Mouse (Mus musculus): ENCODE measurements around the gene Csrnp1. TPM values are rescaled to one million over a fixed set of nuclear protein-coding genes. Genes with fewer than 3 reads are reported as not detected.
"Not testable (repeated sequence)": the region's sequence is repeated elsewhere in the genome, so short reads cannot be mapped to it uniquely, and the experiment has no call there.

Csrnp1 gene
- total RNA-seq (2022) = 10 to 100 TPM; 12.1 to 24.1 (median 14.6) TPM

DNA sequence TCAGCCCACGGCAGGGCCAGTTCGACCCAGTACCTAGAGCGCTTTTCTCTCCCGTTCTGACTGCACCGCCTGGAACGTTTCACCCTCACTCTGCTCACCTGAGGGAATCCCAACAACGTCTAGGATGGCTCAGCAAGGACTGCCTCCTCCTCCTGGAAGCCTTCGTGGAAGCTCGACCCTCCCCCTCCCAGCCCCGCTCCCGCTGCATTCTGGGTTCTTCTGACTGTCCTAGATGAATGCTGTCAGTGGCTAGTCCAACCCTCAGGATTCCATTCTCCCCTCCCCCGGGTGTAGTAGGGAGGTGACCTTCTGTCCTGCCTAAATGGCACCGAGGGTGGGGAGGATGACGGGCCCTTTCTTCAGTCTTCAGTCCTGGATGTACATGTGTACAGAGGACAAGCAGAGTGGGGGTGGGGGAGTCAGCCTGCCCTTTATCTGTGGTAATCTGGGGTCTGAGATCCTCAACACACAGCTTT lies at the start of gene Csrnp1:
TSS of gene Csrnp1 (minus strand) at position 123 of the 476 bp plus-strand sequence.
- no peak for DNase-seq (ENCODE audit: low spot score in 2 of 2)

DNA sequence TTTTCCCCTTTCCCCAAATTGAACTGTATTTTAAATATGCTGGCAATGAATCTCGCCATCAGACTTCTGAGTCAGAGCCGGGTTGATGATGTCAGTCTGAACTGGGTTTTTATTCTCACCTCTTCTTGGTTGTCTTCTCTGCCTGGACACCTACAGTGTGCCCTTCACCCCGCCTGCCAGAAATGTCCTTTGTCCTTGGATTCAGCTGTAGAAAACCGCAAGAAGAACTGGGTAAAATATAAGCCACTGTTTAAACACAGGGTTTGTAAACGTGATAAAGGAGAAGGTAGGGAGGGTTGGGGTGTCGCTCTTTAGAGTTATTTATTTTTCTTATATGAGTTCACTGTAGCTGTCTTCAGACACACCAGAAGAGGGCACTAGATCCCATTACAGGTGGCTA lies 48.3 kb upstream of the Csrnp1 start:
- DNase-seq (ENCODE audit: low spot score in 2 of 2) = no peak

DNA sequence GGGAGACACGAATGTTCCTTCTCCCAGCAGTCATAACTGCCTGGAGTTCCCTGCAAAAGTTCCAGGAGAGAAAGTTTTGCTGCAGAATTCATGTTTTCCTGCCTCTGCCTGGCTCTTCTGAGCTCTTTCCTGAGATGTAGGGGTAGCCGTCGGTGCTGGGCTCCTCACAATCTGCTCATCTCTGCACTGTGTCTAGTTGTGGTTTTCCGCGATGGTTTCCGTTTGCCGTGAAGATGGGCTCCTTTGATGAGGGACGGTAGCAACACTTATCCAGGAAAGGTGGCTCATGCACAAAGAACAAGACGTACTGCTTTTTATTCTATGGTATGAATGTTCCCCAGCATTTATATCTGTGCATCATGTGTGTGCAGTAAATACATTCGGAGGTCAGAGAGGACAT lies 46.0 kb upstream of the Csrnp1 start:
- no peak for DNase-seq (ENCODE audit: low spot score in 2 of 2)

DNA sequence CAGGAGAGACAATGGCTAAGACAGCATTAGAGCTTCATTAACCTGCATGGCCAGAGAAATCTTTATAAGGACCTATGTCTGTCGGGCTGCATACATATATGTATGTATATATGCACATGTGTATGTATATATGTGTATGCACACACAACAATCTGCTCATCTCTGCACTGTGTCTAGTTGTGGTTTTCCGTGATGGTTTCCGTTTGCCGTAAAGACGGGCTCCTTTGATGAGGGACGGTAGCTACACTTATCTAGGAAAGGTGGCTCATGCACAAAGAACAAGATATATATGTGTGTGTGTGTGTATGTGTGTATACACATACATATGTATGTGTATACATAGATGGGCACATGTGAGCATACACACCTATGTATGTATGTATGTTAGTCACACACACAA lies 45.4 kb upstream of the Csrnp1 start:
- no peak for DNase-seq (ENCODE audit: low spot score in 2 of 2)

DNA sequence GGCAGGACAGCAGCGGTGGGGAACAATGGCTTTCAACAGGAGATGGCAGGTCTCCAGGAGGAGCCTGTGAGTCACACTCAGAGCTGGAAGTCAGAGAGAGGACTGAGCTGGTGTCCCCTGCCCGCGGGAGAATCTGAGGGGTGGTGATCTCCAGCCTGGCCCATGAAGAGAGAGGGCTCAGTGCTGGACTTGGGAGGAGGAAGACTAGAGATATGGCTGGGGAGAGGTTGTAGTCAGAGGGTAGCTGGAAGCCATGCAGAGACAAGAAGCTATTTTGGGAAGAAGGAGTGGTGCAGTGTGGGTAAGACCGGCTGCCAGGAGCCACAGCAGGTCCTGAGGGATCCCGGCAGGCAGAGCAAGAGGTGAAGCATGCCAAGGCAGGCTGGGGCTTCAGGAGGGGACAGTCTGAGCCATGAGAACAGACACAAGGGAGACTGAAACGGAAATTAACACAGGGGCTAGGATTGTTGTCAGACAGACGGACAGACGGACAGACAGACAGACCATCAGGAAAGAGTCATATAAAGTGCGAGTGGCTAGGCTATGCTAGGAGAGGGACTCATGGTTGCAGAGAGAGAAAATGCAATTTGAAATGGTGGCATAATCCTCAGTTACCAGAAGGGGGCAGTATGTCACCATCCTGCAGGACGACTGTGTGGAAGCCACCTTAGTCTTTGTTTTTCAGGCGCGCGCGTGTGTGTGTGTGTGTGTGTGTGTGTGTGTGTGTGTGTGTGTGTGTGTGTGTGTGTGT lies 43.1 kb upstream of the Csrnp1 start:
- no peak for DNase-seq (ENCODE audit: low spot score in 2 of 2)

DNA sequence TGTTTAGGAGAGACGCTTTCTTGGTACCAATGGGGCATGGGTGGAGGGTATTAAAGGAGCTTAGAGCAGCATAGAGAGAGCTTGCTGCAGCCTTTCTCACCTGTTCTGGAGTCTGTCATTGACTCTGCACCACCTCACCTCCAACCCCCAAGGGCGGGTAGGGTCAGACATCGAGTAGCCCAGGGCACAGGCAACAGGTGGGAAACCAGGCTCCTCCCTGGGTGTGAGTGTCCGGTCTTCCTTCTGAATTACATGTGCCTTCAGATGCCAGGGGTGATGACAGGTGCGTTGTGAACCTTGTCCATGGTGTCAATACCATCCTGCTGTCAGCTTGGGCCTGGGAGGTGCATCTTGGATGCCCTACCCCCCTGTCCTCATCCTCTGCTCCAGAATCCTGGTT lies 40.2 kb upstream of the Csrnp1 start:
- no peak for DNase-seq (ENCODE audit: low spot score in 2 of 2)

DNA sequence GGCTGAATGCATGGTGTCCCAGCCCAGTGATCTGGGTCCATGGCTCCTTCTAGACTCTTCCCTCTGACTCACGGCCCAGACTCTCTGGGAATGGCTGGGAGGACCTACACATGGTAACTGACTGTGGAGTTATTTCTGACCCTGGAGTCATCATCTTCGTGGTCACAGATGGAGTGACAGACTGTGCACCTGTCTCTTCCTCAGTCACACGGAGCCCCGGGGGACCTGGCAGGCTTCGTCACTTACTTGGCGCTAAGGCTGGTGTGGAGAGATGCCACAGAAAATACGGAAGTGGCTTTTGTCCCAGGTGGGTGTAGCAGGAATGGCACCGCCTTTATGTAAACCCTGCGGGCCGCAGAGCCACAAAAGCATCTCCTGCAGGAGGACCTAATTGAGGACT lies 39.7 kb upstream of the Csrnp1 start:
- no peak for DNase-seq (ENCODE audit: low spot score in 2 of 2)

DNA sequence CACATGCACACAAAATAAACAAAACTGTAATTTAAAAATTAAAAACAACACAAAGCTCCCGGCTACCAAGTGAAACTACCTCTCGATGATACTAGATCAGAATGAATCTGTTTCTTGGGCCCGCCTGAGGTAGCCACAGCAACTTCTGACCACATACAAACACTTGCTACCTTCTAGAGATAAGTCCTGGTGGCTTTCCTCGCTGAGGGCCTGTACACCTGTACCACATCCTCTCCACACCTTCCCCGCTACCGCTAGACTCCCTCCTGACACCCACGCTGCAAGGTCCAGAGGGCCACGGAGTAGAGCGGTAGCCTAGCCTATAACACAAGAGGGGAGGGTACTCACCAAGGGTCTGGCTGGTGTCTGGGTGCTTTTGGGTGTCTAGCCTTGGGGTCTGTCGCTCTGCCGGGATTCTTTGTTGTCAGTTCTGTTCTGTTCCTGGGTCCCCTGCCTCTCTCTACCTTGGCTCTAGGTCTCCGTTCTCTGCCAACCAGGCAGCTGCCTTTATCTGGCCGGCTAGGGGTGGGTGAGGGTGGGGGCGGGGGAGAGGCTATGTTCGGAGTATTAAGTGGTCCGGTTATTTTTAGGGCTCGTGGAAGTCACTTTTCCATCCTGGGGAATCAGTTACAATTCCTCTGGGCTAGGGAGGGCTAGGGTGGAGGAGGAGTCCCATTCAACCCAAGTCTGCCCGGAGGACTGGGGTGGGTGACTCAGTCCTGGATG lies 38.8 kb upstream of the Csrnp1 start, which contains the start of gene Xirp1:
TSS of gene Xirp1 (minus strand) at position 513 of the 726 bp plus-strand sequence.
- no peak for DNase-seq (ENCODE audit: low spot score in 2 of 2)

DNA sequence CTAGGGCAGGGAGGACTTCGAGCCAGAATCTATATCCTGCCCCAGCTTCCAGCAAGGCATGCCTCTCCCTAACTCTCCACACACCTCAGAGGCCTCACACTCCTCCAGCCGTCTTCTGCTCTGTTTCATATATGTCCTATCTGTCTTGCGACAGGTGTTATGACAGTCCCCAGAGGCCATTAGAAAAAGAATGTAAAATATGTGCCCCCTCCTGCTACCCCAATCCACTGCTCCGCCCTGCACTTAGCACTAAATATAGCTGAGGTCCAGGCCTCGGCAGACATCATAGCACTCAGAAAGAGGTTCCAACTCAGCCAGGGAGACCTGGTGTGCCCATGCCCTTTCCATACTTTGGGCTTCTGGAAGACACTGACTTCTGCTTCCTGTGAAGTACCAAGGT lies 36.7 kb upstream of the Csrnp1 start:
- DNase-seq (ENCODE audit: low spot score in 2 of 2) = no peak

DNA sequence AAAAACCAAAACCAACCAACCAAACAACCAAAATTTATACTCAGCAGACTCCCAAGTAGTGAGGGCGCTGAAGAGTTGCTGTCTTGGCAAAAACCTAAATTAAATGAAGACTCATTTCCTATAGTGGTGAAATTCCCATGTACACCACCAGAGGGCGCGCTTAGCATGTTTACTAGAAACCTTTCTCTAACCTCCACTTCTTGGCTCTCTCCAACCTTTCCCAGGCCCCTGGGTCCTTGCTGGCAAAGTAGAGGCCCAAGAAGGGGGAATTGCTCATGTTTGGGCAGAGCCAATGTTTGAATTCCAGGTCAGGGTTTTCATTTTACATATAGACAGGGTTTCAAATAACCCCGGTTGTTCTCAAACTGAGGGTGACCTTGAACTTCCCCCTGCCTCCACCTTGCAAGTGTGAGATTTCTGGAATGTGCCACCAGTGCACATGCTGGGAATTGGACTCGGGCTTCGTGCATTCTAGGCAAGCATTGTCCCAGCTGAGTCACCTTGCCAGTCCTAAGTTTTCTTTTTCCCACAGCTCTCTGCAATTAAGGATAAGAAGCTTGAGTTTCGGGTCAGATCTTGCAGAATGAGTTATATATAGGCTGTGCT lies 35.9 kb upstream of the Csrnp1 start:
- DNase-seq (ENCODE audit: low spot score in 2 of 2) = peak in 1 of 2 experiments; percentile 83

DNA sequence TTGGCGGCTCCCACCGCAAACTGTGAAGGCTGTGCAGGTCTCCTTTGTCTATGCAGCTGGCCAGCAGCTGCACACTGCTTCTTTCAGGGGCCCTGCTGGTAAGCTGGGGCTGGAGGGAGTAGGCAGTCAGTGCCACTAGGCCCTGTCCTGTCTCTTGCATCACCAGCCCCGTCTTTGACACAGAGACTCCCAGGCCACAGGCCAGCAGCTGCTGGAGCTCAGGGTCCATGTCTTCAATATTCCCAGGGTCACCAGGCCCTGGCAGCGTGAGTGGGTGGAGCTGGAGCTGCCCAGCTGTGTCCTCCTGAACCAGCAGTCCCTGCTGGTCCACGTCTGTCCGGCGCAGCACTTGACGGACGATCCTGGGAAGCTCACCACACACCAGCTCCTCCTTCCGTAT lies 32.5 kb upstream of the Csrnp1 start:
- no peak for DNase-seq (ENCODE audit: low spot score in 2 of 2)

DNA sequence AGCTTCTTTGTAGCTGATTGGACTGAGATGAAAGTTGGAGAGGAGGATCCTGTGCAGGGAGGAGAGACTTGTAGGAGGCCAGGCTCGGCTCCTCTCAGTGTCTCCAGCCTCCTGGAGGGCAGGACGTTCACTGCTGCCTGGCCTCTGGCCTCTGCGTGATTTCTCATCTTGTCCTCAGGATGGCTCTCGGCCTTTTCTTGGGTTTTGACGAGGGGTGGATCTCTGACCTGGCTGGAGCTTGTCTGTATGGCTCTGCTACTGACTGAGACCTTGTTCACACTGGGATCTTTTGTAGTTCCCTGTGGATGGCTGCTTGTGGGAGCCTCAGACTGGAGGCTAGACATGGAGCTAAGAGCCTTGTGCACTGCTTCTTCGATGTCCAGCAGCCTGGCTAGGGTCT lies 30.4 kb upstream of the Csrnp1 start:
- DNase-seq (ENCODE audit: low spot score in 2 of 2) = no peak

DNA sequence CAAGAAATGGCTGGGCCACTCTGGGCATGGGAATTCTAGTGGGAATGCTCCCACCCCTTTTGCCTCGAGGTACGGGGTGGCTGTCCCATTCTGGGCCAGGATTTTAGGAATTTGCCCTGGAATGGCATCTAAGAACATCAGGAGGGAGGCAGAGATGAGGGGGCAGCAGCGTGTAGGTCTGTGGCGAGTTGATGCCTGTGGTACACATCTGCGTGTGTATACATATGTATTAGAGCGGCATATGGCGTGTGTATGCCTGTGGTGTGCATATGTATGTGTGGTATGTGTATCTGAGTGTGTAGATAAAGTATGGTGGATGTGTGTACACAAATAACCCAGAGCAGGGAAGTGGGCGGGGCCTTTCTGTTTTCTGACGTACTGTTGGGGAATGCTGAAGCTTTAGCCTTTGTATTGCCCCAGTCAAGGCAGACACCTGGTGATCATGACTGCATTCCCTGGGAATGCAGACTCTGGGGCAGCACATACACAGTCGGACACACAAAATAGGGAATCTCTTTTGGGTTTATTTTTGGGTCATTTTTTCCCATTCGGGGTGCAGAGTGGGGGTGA lies 28.9 kb upstream of the Csrnp1 start:
- no peak for DNase-seq (ENCODE audit: low spot score in 2 of 2)

DNA sequence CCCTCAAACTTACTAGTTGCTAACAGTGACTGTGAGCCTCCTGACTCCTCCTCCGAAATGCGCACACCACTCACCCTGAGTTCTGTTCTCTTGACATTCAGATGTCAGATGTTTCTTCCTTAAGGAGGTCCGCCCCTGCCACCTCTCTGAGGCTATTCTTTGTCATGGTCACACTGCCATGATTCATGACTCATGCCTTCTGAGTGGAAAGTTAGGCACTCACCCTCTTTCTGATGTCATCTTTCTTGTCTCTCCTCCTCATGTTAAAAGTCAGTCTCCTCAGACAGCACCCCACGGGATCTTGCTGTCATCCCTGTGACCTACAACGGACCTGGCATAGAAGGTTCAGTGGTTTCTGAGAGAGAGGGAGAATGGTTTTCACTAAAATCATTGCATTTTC lies 28.3 kb upstream of the Csrnp1 start:
- no peak for DNase-seq (ENCODE audit: low spot score in 2 of 2)

DNA sequence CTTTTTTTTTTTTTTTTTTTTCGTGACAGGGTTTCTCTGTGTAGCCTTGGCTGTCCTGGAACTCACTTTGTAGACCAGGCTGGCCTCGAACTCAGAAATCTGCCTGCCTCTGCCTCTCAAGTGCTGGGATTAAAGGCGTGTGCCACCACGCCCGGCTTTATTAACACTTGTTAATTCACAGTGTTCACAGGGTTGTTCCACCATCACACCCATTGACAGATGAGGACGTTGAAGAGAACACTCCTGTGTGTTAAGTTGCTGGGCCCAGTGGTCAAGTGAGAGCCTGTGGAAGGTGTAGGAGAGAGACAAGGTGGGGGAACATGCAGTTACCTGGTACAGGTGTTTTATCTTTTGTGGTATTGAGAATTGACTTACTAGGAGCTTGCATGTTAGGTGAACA lies 27.7 kb upstream of the Csrnp1 start:
- DNase-seq (ENCODE audit: low spot score in 2 of 2) = not testable (repeated sequence)

DNA sequence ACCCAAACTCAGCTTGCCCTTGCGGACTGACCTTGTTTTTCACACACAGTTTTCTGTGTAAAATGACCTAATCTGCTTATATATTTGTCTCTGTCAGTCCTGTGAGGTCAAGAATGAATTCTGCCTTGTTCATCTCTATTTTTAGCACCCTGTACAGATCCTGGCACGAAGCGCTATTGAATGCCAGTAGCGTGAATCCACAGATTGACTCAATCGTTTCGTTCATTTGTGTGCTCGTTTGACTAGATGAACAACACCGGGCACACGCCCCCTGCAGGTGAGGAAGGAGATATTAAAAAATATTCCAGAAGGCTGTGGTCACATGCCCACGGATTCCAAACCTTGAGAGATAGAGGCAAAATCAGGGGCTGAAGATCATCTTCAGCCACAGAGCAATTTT lies 27.1 kb upstream of the Csrnp1 start:
- peak; percentile 83 to 85 for DNase-seq (ENCODE audit: low spot score in 2 of 2)

DNA sequence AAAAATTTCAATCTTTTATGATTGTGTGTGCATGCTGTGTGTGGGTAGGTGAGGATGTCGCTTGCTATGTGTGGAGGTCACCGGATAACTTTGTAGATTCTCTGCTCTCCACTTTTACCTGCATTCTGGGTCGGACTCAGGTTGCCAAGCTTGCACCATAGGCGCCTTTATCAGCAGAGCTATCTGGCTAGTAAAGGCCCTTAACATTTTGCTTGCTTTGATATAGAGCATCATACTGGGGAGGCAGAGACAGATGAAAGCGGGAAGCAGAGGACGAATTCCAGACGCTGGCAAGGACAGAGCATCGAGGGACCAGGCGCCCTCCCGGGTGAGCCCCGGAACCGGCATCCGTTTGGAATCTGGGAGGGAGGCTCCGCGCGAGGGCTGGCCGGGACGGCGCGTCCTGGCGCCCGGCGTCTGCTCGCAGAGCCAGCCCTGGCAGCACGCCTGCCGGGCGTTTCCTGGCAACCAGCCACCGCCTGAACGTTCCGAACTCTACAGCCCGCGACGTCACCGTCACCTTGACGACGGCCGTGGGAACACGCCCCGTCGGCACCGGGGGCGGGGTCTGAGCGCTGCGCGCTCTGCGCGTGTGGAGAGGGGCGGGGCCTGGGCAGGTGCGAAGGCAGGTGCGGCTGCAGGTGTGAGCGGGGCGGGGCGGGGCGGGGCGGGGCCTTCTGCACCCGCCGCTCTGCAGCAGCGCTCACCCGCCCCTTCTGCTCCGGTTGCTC lies 26.5 kb upstream of the Csrnp1 start:
- DNase-seq (ENCODE audit: low spot score in 2 of 2) = peak; percentile 94 to 98

DNA sequence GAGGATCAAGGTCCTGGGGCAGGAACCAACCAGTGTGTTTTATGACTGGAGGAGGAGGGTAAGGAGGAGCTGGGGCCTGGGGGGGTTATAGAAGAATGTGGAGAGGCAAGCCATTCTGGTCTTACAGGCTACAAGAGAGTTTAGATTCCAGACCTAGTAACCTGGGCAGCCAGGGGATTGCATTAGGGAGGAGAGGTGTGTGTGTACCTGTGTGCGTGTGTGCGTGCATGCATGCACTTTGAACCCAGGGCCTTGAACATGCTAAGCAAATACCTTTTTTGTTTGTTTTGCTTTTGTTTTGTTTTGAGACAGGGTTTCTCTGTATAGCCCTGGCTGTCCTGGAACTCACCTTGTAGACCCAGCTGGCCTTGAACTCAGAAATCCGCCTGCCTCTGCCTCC lies 25.4 kb upstream of the Csrnp1 start:
- no peak for DNase-seq (ENCODE audit: low spot score in 2 of 2)

DNA sequence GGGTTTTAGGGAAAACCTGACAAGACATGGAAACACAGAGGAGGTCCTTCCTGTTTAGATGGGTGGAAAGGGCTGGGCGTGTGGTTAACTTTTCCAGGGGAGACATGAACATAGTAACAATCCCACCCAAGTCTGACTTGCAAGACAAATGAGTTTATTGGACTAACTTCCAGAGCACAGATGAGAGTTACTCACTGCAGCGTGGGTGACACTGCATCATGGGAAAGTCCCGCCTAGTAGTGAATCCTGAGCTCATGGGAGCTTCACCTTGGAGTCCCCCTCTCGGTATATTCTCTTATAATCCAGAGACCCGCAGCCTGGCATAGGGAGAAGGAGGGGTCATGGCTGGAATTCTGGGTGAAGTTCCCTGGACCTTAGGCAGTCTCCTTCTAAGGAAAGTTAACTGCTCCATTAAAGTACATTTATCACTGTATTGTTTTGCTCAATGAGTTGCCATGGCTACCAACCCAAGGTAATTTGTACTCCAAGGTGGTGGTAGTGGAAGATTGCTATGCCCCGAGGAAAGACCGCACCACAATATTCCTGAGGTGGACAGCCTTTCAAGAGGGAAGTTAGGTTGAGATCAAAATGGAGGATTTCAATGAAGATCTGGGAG lies 24.9 kb upstream of the Csrnp1 start:
- DNase-seq (ENCODE audit: low spot score in 2 of 2) = no peak

DNA sequence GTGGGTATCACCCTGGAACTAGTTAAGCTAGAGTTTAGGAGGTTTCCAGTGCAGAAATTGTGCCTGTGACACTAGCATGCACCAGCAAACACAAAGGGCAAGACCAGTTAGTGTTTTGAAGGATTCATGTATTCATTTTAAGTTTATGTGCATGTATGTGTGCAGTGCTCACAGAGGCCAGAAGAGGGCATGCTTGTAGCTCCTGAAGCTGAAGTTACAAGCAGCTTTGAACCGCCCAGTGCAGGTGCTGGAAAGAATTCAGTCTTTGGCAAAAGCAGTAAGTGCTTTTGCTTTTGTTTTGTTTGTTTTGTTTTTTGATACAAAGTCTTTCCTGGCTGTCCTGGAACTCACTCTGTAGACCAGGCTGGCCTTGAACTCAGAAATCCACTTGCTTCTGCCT lies 23.4 kb upstream of the Csrnp1 start:
- DNase-seq (ENCODE audit: low spot score in 2 of 2) = no peak

DNA sequence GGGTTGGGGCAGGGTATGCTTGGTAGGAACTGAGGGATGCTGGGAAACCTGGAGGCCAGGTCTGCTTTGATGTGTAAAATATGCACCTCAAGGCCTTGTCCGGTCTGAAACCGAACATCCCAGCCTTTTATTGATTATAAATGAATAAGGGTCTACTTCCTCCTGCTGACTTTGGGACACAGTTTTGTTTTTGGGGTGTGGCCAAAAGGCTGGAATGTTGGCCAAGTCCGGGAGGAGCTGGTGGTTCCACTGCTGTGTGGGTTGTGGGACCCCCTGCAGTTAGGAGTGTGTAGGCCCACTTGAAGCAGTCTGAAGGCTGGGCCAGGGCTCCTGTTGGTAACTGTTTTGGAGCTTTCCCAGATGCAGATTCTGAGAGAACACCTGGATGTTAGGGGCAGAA lies 21.5 kb upstream of the Csrnp1 start:
- DNase-seq (ENCODE audit: low spot score in 2 of 2) = no peak
